Mouse (Mus musculus) spleen, adult 12 weeks (tissue): Measurements from ENCODE around the gene Slf2.

Experiments
- DNase-seq: peaks from one replicate; pipeline ENCODE4 v3.0.0; 2022; ENCODE audit warnings: low spot score

Slf2 gene

DNA sequence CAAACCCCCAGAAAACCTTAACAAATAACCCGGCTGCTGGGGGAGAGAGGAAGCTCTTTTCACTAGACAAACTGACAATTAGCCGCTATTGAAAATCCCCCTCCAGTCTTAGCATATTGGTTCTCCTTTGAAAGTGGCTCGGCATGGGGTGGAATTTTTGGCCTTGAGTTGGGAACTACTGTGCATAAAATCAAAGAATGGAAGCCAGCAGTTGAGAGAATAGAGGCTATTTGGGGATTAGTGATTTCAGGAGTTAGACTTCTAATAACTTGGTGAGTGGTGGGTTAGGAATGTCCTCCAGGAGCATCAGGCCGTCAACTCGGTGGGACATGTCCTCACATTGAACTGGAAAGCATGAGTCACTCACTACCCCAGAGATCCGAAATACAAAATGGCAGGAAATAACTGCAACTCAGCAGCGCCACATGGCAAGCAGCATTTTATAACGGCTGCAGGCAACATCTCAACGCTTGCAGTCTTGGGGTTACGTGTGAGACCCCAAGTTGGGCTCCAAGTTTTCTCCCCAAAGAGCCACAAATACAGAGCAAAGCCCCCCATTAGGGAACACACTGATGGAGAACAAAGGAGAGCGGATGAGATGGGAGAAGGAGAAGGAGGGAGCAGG, 22.0 kb upstream of the Slf2 start:
- DNase-seq = no peak

DNA sequence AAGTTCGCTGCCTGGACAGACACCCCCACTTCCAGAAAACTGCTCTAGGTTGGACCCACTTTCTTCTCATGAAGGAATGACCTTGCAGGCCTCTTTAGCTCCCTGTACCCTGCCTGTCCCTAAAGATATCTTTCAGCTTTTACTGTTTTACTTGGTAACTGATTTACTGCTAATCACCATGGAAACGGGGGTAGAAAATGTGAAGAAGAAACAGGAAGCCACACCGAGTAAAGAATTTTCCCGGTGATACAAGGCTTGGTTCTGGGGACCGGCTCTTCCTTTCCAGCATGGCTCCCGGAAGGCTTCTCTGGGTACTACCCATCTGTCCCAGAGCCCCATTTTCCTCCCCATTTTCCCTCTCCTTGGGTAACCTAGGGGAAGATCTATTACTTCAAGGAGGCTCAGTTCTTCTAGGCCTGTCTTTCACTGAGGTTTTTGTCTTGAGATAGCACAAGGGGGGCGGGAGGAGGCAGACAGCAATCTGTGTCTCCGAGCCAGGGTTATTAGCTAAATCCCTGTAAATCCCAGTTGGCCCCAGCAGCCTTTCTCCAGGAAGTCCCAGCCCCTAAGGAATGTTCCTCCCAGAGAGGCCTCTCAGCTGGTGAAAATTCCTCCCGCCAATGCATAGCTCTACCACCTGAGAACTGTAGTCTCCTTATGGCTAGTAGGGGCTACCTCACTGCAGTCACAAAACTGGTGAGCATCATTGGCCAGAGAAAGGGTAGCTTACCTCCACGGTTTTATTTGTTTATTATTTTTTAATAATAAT, 16.3 kb upstream of the Slf2 start:
- no peak for DNase-seq

DNA sequence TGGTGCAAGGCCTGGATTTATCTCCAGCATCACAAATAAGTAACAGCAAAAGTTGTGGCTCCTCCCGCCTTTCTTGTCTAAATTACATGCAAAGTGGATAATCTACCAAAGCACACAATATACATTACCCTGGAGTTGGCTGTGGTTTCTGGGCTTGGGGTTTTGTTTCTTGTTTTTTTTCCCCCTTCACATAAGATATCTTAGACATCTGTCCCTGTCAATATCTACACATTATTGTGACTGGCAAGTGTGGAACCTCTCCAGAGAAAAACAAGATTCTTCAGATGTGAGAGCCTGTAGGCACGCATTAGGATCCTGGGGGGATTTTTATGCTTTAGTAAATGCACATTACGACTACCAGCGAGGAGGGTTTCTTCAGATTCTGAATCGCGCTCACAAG, 12.8 kb upstream of the Slf2 start:
- DNase-seq = no peak

DNA sequence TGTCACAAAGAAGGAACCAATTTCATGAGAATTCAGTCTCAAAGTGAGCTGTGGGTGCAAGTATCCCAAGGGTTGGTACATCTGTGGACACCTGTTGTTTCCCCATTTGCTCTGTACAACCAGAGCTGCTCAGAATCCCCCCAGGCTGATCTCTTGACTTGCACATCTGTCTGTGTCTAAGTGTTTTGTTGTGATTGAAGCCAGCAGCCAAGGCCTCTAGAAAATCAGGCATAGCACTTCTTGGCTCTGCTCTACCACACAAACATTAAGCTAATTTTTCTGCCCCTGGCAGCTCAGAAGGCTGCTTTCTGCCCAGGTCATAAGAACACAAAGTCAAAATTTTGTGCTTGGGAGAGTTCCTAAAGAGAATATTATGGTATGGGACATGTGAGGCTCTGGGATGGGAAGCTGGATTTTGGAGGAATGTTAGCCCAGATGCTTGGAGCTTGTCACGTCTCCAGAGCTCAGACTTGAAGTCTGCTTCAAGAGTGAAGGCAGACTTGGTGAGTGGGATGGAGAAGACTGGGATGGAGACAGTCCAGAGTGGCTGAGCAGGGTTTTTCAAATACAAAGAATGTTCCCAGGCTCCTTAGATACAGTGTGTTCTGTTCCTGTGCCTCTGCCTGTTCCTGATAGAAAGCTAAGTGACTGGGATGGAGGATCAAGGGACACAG, 9.3 kb upstream of the Slf2 start:
- DNase-seq = no peak

DNA sequence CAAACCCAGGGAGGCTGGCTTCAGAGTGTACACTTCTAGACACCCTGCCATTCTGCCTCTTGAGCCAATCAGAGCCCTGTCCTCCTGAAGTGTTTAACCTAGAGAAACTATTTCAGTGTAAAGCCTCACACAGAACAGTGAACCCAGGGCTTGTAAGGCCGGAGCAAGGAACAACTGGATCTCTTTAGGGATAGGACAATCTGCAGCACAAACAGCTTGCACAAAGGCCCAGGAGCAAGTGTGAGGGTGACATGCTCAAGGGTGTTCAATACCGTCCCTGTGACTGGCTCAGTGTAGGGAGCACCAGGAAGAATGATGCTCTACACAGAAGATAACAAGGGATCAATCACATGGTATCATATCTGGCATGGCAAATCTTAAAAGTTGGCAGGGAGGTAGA, 8.4 kb upstream of the Slf2 start:
- DNase-seq = no peak

DNA sequence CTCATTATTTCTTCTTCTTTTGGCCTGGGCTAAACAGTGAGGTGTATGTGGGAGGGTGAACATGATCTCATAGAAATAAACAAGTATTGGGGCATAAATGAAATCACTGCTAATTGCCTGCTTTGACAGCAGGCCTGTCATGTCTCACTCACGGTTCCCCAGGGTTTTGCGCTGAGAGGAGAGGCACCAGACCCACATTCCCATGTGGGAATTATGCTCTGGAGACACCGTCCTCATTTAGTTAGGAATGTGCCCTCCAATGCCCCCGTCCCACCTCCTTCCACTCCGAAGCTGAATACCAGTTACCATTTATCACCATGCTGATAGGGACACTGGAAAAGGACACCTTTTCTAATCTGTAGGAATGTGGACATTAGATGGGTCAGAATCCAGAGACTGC, 6.3 kb upstream of the Slf2 start:
- no peak for DNase-seq

DNA sequence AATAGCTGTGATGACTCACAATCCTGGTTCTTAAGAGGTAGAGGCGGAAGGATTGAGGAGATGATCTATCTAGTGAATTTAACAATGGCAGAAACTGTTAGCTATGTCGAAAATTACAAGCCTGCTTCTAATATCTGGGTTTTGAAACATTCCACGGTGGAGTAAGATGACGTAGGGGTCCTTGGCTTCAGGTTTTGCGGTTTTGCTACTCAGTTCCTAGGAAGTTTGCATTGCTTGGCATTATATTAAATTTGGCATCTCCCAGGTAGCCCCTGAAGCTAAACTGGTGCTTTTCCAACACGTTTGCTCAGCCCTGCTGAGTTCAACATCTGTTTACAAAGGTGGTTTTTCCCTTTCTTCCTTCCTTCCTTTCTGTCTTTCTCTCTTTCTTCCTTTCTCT, 4.2 kb upstream of the Slf2 start:
- DNase-seq = no peak

DNA sequence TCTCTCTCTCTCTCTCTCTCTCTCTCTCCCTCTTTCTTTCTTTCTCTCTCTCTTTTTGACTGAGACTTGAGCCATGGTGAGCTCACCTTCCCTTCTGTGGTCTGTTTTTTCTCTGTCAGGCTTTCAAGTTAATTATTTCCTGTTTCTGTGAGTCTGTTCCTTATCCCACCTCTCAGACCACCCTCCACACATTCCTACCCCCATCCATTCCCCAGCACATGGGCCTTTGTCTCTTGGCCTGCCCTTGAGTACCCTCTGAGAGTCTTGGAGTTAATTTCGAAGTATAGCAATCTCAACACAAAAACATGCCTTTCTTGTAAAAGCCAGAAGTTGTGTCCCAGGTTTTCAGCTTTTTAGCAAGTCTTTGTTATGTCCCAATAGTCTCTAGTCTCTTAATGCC, 3.7 kb upstream of the Slf2 start:
- no peak for DNase-seq

DNA sequence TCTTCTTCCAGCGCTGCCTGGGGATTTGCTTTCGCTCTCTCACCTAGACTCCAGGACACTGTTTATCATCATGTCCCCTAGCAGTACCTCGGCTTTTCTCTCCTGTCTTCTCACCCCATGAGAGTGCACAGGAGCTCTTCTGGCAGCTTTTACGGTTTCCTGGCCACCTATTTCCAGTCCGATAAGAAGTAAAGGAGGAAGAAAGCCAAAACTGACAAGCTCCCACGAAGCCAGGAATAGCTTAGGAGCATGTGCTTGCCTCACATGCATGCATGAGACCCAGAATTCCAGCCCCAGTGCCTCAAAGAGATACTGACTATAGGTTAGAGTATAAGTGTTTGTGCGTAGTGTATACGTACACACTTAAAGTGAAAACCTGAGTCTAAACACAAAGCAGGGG, 2.8 kb upstream of the Slf2 start:
- no peak for DNase-seq

DNA sequence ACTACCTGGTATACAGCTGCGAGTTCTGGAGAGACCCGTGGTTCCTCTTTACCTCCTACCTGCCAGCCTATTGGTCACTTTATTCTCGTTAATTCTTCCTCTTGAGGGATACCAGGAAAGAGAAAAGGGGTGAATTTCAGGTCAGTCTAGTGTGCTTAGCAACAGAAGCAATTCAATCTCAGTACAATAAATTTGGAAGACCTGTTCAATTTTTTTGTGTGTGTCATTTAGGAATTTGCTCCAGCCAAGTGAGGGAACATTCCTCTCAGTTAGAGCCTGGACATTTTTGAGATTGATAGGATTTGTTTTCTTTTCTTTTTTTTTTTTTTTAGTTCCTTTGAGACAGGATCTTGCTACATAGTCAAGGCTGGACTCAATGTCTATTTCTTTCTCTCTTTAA, 1.7 kb upstream of the Slf2 start:
- no peak for DNase-seq

DNA sequence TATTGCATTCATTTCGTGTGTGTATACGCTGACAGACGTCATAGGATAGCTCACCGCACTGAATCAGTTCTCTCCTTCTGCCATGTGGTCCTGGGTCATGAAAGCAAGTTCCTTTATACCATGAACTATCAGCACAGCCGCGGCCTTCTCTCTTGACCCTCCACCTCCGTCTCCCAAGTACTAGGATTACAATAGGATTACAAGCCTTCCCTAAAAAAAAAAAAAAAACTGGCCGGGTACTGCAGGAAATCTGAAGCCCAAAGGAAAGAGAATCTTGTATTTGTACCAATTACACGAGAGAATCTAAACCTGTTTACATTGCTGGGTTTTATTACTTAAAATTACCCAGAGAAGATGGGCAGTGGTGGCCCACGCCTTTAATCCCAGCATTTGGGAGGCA, 1.3 kb upstream of the Slf2 start:
- no peak for DNase-seq

DNA sequence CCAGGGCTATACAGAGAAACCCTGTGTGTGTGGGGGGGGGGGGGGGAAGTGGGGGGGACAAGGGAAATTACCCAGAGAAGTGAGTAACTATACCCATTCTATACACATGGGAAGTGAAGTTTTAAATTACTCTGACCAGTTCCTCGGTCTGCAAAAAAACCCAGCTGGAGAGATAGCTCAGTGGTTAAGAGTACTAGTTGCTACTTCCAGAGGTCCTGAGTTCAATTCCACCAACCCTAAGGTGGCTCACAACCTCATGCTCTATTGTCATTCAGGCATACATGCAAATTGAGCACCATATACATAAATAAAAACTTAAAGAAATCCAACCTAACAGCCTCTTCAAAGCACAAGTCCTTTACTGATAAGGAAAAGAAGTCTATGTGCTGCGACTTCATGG, 829 bp upstream of the Slf2 start:
- no peak for DNase-seq

DNA sequence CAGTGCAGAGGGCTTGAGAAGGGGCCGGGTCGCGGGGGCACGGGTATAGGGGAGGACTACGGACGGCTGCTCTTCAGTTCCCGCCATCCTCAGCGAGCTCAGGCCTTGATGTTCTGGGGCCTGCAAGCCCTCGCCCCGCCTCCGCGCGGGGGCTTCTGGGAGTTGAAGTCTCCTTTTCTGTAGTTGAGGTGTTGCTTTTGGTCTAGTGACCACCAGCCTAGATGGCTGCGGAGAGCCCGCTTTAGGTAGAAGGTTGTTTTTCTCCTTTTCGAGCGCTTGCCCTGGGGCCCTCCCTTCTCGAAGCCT, 456 bp downstream of the Slf2 start:
- DNase-seq = peak; percentile 78

DNA sequence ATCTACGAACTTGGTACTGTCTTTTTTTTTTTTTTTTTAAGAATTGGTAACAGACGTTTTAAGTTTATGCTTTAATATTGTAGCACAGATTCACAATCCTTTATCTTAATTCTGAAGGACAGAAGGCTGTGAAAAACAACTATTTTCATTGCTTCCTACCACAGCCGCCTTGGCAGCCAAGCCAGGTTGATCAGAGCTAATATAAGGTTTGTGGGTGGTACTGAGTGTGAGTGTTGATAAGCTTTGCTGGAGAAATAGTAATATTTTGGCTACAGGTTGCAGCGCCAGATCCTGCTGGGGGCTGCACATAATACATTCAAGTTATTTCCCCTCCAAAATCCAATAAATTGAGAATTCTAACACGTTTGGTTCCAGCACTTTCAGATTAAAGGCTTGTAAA, 1.1 kb downstream of the Slf2 start:
- DNase-seq = no peak

DNA sequence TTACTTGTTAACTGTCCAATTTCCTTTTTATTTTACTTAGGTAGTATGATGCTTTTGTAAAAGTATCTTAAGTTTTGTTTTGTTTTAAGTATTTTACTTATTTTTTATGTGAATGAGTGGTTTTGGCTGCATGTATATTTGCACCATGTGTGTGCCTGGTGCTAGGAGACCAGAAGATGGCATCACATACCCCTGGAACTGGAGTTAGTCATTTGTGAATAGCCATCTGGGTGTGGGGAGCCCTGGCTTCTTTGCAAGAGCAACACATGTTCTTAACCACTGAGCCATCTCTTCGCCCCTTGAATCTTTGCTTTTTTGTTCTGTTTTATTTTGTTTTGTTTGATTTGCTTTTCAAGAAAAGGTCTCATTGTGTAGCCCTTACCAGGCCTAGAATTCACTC, 2.2 kb downstream of the Slf2 start:
- no peak for DNase-seq

DNA sequence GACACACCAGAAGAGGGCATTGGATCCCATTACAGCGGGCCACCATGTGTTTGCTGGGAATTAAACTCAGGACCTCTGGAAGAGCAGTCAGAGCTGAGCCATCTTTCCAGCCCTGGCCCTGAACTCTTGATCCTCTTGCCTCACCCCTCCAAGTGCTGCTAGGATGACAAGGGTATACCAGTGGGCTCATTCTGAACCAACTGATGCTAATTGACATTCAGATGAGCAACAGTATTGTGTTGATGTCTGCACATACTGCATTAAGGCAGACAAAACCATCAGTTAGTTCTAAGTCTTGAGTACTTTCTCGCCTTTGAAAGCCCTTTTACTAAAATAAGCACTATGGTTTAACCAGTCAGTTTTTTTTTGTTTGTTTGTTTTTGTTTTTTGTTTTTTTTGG, 28.7 kb downstream of the Slf2 start:
- DNase-seq = no peak

DNA sequence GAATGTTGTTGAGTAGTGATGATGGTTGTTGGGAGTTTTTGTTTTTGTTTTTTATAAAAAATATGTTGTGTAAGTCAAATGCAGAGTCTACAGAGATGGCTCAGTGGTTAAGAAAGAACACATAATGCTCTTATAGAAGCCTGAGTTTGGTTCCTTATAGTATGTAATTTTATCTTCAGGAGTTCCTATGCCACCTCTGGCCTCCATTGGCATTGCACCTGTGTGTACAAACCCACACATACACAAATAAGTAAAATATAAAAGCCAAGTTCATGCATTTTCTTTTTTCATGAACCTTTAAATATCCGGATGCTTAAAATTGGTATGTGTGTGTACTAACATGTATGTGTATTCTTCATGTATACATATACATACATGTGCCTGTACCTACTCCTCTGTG, 35.0 kb downstream of the Slf2 start:
- DNase-seq = no peak

DNA sequence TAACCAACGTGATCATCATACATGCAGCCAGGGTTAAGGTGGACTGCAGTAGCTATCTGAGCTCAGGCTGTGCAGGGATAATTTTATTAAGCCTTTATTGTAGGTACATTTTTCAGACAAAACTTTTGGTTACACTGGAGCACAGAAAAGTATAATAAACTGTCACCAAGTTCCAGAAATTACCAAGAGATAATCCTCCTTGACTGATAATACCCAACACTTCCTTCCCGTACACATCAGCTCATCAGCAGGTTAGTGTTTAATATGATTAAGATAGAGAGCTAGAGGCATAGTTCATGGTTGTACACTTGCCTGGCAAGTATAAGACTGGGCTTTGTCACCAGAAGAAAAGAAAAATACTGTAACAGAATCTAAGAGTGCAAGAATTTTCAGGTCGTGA, 37.4 kb downstream of the Slf2 start:
- no peak for DNase-seq

DNA sequence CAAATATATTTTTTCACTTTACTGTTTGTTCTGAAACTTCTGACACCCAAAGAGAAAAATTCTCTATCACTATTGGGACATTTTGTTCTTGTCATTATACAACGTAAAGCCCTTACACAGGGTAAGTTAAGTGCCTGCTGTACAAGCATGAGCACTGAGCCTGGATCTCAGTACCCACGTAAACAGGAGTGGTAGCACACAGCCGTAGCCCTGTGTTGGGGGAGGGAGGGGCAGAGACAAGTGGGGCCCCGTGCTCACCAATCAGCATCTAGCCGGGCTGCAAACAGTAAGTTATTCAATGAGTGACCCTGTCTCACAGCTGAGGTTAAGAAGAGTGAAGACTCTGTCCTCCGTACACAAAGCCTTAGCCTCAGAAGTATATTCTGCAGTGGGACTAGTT, 45.7 kb downstream of the Slf2 start:
- DNase-seq = no peak

DNA sequence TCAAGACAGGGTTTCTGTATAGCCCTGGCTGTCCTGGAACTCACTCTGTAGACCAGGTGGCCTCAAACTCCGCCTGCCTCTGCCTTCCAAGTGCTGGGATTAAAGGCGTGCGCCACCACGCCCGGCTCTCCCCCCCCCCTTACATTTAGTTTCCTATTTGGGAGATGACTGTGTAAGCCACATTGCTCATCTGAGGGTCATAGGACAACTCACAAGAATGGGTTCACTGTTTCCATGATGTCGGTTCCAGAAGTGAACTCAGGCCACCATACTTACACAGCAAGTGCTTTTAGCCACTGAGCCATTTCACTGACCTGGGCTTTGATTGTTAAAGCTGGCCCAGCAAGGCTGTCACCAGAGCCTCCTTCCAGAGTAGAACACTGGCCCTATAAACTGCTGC, 46.2 kb downstream of the Slf2 start:
- no peak for DNase-seq

DNA sequence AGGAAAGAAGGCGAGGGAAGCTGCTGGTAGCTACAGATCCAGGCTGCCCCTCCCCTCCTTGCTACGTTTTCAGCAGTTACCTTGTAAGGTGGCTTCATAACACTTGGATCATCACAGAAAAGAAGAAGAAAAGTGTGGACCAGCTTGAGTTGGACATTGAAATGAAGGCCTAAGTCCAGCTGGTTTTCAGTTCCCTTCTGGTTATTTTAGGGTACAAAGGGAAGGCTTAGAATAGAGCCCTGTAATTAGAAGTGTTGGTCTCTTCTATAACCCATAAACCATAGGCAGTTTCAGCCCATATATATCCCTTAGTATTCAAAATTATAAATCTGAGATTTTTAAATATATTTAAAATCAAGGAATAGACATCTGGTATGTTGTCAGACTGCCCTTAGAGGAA, 49.8 kb downstream of the Slf2 start:
- DNase-seq = no peak

DNA sequence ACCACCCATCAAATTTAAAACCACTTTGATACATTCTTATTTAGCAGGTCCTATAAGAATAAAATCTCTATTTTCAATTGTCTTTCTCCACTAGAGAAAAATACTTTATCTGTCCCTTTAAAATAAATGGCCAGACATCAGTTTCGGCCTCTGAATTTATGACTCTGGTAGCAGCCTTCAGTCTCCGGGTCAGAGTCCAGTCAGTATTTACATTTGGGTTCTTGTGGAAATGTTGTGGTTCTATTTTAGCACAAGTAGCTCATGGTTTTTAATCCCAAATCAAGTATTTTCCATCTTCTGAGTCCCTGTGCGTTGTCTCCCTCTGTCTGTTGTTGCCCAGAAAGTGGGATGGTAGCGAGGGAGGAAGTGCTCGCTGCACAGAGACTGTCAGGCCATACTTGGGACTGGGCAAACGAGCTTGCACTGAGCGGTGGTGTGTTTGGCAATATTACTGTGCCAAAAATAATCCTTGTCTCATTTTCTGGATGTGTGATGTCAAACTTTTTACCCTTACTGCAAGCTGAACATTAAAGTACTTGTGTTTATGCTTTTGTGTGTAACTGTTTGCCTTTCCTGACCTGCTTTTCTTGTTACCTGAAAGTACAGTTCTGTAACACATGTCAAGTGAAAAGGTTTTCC, 51.6 kb downstream of the Slf2 start:
- DNase-seq = no peak

DNA sequence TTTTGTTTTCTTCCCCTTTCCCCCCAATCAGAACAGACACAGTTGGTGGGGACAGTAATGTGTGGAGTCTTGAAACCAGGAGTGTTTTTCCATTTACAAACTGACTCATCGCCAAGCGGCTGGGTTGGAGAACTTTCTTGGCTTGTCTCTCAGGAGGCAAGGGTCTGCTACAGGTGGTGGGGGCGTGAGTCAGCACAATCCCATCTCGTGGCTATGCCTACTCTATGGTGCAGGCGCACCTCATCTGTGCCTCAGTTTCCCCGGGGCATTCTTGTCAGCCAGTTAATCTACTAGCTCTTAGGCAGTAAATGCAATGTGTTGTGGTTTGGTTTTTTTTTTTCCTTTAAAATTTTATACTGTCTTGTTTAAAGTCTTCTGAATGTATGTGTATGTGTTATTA, 52.4 kb downstream of the Slf2 start:
- DNase-seq = no peak
